Mouse (Mus musculus): ENCODE data around the gene Clec4f. TPM values are rescaled to one million over a fixed set of nuclear protein-coding genes. Genes with fewer than 3 reads are reported as not detected.

The Clec4f gene
- polyA plus RNA-seq, 1 experiment from 2014 or later = not detected

- 40% methylated on average over 15 of the region's 15 CpGs for WGBS
- Histone ChIP-seq H3K9ac (replicated peaks; ENCODE audit: low read depth) (no peak overlapping the region), H3K27me3 (replicated peaks; ENCODE audit: insufficient read depth, low read length) (no peaks in the 10 kb centered on the region), H3K36me3 (ENCODE audit: insufficient read depth, low read length) (no peaks in the 10 kb centered on the region), H3K27ac (ENCODE audit: low read length) (peak overlapping the region; percentile 71), H3K9me3 (ENCODE audit: low read length) (no peaks in the 10 kb centered on the region), H3K4me3 (ENCODE audit: low read depth, low read length) (no peak overlapping the region), H3K4me2 (replicated peaks; ENCODE audit: low read depth, low read length) (no peak overlapping the region), H3K4me1 (ENCODE audit: insufficient read depth, low read depth, low read length) (no peaks in the 10 kb centered on the region)
- peak; percentile 92 for ATAC-seq
- TF ChIP-seq CTCF (IDR thresholded peaks at IDR 0.05) (no peak), EP300 (IDR thresholded peaks at IDR 0.05) (peak; percentile 36; the same call in 1 of the 2 replicates)
- DNase-seq (ENCODE audit: low spot score) = peak; percentile 84
Measured at GRCm38 (mm10) chr6:83617581-83618335, 38.2 kb downstream of the Clec4f start.

- no peak overlapping the region for H3K4me3 ChIP-seq (ENCODE audit: low read depth, low read length)
- no peak overlapping the region for H3K9ac ChIP-seq (replicated peaks; ENCODE audit: low read depth)
- ATAC-seq = no peak
- H3K27me3 ChIP-seq (replicated peaks; ENCODE audit: insufficient read depth, low read length) = no peaks in the 10 kb centered on the region
- no peaks in the 10 kb centered on the region for H3K36me3 ChIP-seq (ENCODE audit: insufficient read depth, low read length)
- H3K4me2 ChIP-seq (replicated peaks; ENCODE audit: low read depth, low read length) = no peak overlapping the region
- no peak for TF ChIP-seq EP300 (IDR thresholded peaks at IDR 0.05)
- TF ChIP-seq CTCF (IDR thresholded peaks at IDR 0.05) = peak; percentile 70
- WGBS = 45% methylated on average over 5 of the region's 5 CpGs
- H3K4me1 ChIP-seq (ENCODE audit: insufficient read depth, low read depth, low read length) = no peaks in the 10 kb centered on the region
- no peaks in the 10 kb centered on the region for H3K9me3 ChIP-seq (ENCODE audit: low read length)
- H3K27ac ChIP-seq (ENCODE audit: low read length) = no peak overlapping the region
- DNase-seq (ENCODE audit: low spot score) = peak; percentile 73
Measured at GRCm38 (mm10) chr6:83616512-83616911, 39.5 kb downstream of the Clec4f start.

GRCm38 (mm10) chr6:83614469-83614868, 41.5 kb downstream of the Clec4f start:
- DNase-seq (ENCODE audit: low spot score) = no peak
- WGBS = 69% methylated on average over 4 of the region's 4 CpGs

GRCm38 (mm10) chr6:83612976-83613375, 43.0 kb downstream of the Clec4f start:
- Histone ChIP-seq H3K4me1 (ENCODE audit: insufficient read depth, low read depth, low read length) (no peaks in the 10 kb centered on the region), H3K27me3 (replicated peaks; ENCODE audit: insufficient read depth, low read length) (no peaks in the 10 kb centered on the region), H3K4me2 (replicated peaks; ENCODE audit: low read depth, low read length) (no peak overlapping the region), H3K27ac (ENCODE audit: low read length) (no peak overlapping the region), H3K4me3 (ENCODE audit: low read depth, low read length) (no peak overlapping the region), H3K9me3 (ENCODE audit: low read length) (no peaks in the 10 kb centered on the region), H3K9ac (replicated peaks; ENCODE audit: low read depth) (no peak overlapping the region), H3K36me3 (ENCODE audit: insufficient read depth, low read length) (no peaks in the 10 kb centered on the region)
- 95% methylated on average over 1 of the region's 1 CpGs for WGBS
- ATAC-seq (no peak), DNase-seq (ENCODE audit: low spot score) (no peak)
- TF ChIP-seq EP300 (IDR thresholded peaks at IDR 0.05) (no peak), CTCF (IDR thresholded peaks at IDR 0.05) (no peak)

More at GRCm38 (mm10) chr6:83614469-83614868, 41.5 kb downstream of the Clec4f start:
- ATAC-seq = no peak
- no peak overlapping the region for H3K27ac ChIP-seq (ENCODE audit: low read length)
- no peak overlapping the region for H3K9ac ChIP-seq (replicated peaks; ENCODE audit: low read depth)
- H3K4me3 ChIP-seq (ENCODE audit: low read depth, low read length) = no peak overlapping the region
- H3K4me2 ChIP-seq (replicated peaks; ENCODE audit: low read depth, low read length) = no peak overlapping the region
- TF ChIP-seq CTCF (IDR thresholded peaks at IDR 0.05) (no peak), EP300 (IDR thresholded peaks at IDR 0.05) (no peak)
- H3K36me3 ChIP-seq (ENCODE audit: insufficient read depth, low read length) = no peaks in the 10 kb centered on the region
- no peaks in the 10 kb centered on the region for H3K27me3 ChIP-seq (replicated peaks; ENCODE audit: insufficient read depth, low read length)
- H3K4me1 ChIP-seq (ENCODE audit: insufficient read depth, low read depth, low read length) = no peaks in the 10 kb centered on the region
- no peaks in the 10 kb centered on the region for H3K9me3 ChIP-seq (ENCODE audit: low read length)

GRCm38 (mm10) chr6:83599636-83600174, 56.3 kb downstream of the Clec4f start:
- ATAC-seq (no peak), DNase-seq (ENCODE audit: low spot score) (no peak)
- H3K27me3 ChIP-seq (replicated peaks; ENCODE audit: insufficient read depth, low read length) = no peaks in the 10 kb centered on the region
- H3K4me1 ChIP-seq (ENCODE audit: insufficient read depth, low read depth, low read length) = peaks cover 3% of the 10 kb centered on the region; the same call in 1 of the 2 replicates
- WGBS = 51% methylated on average over 6 of the region's 6 CpGs
- TF ChIP-seq CTCF (IDR thresholded peaks at IDR 0.05) (no peak), EP300 (IDR thresholded peaks at IDR 0.05) (no peak)
- H3K9ac ChIP-seq (replicated peaks; ENCODE audit: low read depth) = no peak overlapping the region
- H3K9me3 ChIP-seq (ENCODE audit: low read length) = no peaks in the 10 kb centered on the region
- no peak overlapping the region for H3K27ac ChIP-seq (ENCODE audit: low read length)
- no peak overlapping the region for H3K4me2 ChIP-seq (replicated peaks; ENCODE audit: low read depth, low read length)
- no peak overlapping the region for H3K4me3 ChIP-seq (ENCODE audit: low read depth, low read length)
- H3K36me3 ChIP-seq (ENCODE audit: insufficient read depth, low read length) = no peaks in the 10 kb centered on the region

GRCm38 (mm10) chr6:83599060-83599550, 56.9 kb downstream of the Clec4f start:
- no peaks in the 10 kb centered on the region for H3K9me3 ChIP-seq (ENCODE audit: low read length)
- peak overlapping the region; percentile 41 for H3K4me2 ChIP-seq (replicated peaks; ENCODE audit: low read depth, low read length)
- no peaks in the 10 kb centered on the region for H3K36me3 ChIP-seq (ENCODE audit: insufficient read depth, low read length)
- no peak overlapping the region for H3K9ac ChIP-seq (replicated peaks; ENCODE audit: low read depth)
- TF ChIP-seq CTCF (IDR thresholded peaks at IDR 0.05) (no peak), EP300 (IDR thresholded peaks at IDR 0.05) (no peak)
- DNase-seq (ENCODE audit: low spot score) (no peak), ATAC-seq (no peak)
- H3K4me1 ChIP-seq (ENCODE audit: insufficient read depth, low read depth, low read length) = peaks cover 3% of the 10 kb centered on the region; the same call in 1 of the 2 replicates
- no peak overlapping the region for H3K27ac ChIP-seq (ENCODE audit: low read length)
- 40% methylated on average over 24 of the region's 24 CpGs for WGBS
- no peaks in the 10 kb centered on the region for H3K27me3 ChIP-seq (replicated peaks; ENCODE audit: insufficient read depth, low read length)
- H3K4me3 ChIP-seq (ENCODE audit: low read depth, low read length) = peak overlapping the region; percentile 16; the same call in 1 of the 2 replicates
